Mouse (Mus musculus) urinary bladder, adult 2 months (tissue): Measurements from ENCODE around the gene Mgat4d. TPM values are rescaled to one million over a fixed set of nuclear protein-coding genes. Genes with fewer than 3 reads are reported as not detected.
"Not testable (repeated sequence)": the region's sequence is repeated elsewhere in the genome, so short reads cannot be mapped to it uniquely, and the experiment has no call there.

ENCODE experiments used
- DNase-seq: peaks from one replicate; pipeline ENCODE4 v3.0.0; 2022; ENCODE audit warnings: low spot score
- polyA plus RNA-seq: library from polyadenylated mRNA; depleted of rRNA; stranded (reverse); fragments of >200 nt; gene quantifications from 2 replicates; pipeline ENCODE4 v1.2.3, GENCODE M21; 2012

Gene Mgat4d
- polyA plus RNA-seq, 1 experiment, result not detected

DNA sequence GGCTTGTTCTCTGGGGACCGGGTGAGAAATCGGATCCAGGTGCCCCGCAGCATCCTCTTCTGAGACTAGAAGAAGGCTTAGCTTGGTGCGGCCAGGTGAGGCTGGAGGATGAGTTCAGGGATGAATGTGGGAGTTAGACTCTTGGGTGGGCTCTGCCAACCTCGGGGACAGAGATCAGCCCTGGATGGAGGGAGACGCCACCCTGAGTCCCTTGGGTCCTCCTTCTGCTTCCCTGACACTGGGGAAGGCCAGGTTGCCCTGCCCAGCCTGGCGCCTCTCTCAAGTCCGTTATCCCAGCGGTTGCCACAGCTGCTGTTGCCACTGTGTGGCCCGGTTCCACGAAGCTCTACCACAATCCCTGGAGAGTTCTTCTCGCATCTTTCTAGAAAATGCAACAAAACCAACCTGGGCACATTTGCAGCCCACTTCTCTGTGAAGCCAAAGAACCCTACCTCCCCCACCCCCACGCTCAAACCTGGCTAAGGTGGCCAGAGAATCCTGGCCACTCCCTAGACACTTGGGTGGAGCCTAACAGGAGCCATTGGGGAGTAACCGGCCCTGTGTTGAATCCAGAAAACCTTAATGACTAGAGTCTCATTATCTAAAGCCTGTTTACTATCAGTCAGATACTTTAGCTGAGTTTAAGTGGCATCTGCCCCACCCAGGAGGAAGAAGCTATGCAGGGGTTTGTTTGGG is 41.9 kb downstream of the Mgat4d start:
- no peak for DNase-seq

DNA sequence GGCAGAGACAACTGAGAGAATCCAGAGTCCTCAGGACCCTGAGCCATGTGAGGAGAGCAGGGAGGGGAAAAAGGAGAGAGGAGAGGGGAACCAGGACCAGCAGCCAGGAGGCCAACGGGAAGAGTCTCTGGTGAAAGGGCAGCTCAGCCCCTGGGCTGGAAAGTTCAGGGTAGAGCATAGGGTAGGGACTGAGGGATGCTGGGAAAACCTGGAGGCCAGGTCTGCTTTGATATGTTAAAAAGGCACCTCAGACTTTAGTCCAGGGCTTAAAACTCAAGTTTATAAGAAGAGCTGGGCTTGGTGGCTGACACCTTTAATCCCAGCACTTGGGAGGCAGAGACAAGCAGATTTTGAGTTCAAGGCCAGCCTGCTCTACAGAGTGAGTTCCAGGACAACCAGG is 44.2 kb downstream of the Mgat4d start:
- no peak for DNase-seq

DNA sequence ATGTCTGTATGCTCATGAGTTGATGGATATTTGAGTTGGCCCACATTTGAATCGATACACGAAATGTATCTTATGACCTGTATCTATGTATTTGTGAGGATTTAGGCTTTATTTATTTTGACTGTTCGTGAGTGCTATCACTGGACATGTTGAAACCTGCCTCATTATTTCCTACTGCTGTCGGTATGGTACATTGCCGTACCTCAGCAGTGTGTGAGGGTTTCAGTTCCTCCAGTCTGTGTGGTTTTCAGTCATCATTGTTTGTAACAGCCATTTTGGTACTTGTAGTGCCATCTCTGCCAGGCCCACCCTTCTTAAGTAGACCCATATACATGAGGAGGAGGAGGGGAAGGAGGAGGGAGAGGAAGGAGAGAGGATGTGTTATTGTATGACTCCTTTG is 46.1 kb downstream of the Mgat4d start:
- no peak for DNase-seq

DNA sequence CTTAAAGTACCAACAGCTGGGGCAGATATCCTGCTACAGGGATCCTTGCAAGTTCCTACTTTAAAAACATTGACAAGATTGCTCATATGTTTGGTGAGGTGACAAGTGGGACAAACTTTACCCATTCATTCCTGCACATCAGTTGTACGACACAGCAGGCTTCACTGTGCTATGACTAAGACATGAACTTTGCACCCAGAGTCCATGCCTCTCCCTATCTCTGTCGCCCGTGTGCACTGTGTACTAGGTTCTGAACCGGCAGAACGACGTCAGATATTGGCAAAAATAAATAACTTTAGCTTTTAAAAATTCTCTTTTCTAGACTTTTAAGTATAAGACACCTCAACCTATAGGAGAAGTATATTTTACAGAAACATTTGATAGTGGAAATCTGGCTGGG is 48.4 kb downstream of the Mgat4d start:
- DNase-seq, result no peak

DNA sequence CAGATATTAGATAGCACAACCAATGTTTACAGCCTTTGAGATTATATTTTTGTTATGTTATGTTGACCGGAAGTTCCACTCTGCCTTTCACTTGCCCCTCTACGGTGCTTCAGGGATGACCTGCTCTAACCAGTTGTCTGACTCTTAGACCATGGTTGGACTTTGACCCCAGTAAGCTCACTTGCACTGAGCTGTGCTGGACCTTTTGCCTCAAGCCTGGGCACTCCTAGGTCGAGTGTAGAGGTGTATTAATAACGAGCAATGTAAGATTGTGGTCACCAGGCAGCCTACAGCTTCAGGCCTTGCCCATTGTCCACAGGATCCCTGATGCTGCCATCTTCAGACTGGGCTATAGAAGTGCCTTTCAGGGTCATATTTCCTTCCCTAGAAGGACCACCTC is 49.5 kb downstream of the Mgat4d start:
- no peak for DNase-seq

DNA sequence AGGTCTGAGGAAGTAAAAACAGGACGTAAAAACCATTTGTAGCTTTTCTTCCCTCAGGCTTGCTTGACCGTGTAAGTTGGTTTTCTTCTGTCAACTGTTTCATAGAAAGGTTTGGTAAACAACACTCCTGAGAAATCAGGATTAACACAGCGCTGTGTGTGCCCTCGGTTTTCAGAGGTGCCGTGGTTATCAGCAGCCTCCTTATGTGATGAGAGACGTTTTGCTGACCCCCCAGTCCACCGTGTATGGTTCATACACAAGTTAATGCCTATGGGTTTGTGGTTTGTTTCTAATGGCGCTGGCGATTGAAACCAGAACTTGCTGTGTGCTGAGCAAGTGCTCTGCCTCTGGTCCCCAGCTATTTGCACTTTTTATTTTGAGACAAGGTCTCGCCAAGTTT is 57.3 kb downstream of the Mgat4d start:
- DNase-seq, result no peak

DNA sequence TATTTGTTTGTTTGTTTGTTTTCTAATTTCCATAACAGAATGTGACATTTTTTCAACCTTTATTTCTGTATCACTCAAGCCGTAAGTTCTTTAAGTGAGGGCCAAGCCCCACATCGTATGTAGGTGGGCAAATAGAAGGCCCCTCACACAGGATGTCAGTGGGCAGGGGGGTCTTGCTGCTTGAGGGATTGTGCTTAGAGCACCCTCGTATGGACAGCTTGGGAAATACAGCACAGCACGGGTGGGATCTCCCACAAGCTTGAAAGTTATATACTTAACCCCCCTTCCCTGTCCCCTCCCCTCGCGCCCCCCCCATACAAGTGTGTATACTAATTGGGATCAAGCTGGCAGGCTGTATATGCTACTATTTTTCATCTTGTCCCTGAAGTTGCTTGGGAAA is 58.6 kb downstream of the Mgat4d start:
- DNase-seq, result no peak

DNA sequence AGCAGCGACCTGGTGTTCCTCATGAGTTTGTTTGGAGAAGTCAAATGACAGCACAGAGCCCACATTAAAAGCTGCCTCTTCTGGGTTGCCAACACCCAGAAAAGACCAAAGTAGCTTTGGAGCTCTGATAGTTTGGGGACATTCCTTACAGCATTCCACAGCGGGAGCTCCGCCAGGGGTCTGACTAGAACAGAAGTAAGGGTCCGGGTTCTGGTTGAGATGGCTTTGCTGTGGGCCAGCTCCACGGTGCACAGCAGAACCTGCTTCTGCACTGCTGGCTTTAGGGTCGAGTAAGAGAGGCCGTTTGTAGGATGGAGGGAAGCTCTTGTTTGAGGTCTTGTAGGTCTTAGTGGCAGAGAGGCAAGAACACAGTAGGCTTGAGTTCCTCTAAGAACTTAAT is 60.2 kb downstream of the Mgat4d start:
- no peak for DNase-seq

DNA sequence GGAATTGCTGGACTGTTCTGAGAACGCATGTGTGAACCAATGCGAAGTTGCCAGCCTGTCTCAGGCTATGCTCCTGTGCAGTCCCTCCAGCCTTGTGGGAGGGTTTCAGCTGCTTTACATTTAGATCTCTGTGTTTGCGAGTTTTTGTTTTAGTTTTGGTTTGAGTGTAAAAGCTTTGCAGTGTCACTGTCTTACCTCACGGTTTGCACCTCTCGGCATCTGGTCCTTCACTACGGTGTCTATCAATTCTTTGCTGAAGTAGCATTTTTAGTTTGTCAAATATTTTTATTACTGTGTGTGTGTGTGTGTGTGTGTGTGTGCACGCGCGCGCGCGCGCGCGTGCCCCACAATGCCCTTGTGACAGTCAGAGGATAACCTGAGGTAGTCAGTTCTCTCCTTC is 68.6 kb downstream of the Mgat4d start:
- DNase-seq, result no peak

DNA sequence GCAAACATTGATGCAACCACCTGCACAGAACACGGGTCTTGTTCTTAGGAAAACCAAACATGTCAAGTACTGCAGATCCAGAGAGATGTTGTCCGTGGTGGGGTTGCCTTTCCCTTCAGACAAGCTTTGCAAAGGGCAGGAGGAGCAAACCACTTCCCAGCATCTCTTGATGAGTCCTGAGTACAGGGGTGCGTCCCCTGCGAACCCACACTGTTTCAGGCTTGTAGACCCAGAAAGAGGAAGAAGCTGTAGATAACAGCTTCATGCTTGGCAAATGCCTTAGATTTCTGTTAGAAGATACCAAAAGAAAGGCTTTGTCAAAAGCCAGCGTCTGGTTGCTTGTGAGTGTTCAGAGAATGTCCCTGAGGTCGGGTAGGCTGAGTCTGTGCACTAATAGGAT is 69.7 kb downstream of the Mgat4d start:
- no peak for DNase-seq

DNA sequence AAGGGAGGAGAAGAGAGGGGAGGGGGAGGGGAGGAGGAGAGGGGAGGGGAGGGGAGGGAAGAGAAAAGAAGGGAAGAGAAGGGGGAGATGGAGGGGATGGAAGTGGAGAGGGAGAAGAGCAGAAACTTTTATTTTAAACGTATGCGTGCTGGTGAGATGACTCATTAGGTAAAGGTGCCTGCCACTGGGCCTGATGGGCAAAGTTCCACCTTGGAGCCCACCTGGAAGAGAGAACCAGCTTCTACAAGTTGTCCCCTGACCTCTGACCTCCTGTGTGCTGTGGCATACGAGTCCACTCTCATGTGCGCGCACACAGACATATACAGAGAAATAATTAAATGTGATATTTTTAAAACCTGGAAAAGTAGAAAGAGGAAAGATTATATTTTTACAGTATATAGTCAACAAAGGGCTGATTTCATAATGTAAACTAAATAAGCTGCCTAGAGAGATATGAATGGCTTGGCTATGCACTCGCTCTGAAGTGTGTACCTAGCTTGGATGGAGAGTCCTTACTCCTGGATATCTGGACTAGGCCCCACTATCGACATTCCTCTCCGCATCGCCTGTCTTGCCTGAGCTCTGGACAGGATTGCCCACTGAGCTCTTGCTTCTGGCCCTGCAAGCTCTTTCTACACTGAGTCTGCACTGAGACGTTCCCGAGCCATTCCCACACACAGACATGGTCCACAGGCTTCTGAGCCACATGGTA is 70.7 kb downstream of the Mgat4d start:
- no peak for DNase-seq

DNA sequence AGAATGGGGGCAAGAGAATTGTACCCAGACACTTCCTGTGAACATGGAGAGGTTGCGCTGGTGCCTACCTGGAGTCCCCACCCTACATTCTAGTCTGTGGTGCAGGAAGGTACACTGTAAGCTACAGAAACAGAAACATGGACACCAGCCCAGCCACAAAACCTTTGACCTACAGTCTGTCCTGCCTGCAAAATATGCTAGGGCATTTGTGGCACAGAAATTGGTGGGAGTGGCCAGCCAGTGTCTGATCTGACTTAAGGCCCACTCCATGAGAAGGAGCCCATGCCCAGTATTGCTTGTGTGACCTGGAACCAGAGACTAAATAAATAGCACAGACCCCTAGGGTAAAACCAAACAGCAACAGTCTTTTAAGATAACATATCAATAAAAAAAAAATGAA is 73.1 kb downstream of the Mgat4d start:
- DNase-seq, result no peak

DNA sequence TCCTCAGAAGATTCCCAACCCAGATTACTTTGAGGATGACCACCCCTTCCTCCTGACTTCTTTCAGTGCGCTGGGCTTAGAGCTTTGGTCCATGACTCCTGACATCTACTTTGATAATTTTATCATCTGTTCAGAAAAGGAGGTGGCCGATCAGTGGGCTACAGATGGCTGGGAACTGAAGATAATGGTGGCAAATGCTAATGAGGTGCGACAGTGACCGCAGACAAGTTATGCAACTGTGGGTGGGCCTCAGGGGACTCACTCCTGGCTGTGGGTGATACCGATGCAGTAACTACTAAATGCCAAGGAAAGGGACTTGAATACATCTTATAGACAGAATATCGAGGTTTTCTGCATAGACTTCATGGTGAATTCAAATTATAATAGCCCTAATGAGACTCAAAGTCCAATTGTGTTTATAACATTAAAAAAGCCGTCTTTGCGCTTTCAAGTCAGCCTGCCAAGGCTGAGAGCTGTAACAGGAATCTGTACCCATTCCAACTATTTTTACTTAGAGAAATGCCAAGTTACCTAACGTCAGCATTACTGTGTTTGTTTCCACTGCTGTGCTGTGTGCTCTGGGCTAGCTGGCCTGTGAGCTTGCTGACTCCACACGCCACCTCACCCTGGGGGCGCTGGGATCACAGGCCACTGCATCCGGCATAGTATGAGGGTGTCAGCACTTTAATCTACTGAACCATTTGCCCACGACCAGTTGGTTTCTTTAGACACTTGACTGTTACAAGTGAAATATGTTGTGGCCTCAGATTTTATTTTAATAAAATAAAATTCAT is 75.0 kb downstream of the Mgat4d start:
- DNase-seq, result no peak

DNA sequence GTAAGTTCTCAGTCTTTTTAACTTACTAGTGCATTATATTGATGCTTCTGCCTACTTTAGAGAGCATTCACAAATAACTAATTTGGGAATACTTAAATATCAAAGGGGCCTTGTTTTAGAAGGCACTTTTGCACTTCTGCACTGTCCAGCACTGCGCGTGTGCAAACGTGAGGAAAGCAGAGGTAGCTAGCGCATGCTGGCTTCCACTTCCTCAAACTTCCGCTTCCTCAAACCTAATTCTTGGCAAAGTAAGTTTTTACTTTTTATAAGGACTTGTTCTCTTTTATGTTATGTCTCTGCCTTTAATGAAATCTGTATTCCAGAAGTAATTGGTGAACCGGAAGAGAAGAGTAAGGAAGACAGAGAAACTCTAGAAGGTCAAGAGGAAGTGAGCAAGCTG is 76.9 kb downstream of the Mgat4d start:
- no peak for DNase-seq

DNA sequence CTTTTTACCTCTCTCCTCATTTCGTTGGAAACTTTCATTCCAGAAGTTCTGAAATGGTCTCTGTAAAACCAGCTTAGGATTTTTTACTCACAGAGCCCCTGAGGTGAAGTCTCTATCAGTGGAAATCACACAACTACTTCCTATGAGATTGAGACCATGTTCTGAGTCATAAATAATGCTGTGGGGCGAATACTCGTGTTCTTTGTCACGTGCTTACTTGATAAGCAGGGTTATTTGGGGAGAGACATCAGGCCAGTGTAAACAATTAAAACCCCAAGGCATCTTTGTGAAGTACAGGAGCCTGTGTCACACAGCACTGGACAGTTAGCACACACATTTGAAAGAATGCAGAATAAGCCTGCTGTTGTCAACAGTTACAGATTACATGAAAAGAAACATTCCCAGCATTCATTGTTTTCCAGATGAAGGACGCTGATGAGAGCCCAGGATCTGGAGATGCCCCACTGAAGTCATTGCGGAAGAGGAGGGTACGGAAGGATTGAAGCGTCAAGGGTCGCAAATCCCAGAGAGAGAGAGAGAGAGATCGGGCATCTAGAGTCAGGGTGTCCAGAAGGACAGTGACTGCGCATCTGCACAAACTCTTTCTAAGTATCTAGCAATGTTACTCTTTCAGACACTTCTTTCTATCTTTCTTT is 78.0 kb downstream of the Mgat4d start:
- DNase-seq, result no peak

DNA sequence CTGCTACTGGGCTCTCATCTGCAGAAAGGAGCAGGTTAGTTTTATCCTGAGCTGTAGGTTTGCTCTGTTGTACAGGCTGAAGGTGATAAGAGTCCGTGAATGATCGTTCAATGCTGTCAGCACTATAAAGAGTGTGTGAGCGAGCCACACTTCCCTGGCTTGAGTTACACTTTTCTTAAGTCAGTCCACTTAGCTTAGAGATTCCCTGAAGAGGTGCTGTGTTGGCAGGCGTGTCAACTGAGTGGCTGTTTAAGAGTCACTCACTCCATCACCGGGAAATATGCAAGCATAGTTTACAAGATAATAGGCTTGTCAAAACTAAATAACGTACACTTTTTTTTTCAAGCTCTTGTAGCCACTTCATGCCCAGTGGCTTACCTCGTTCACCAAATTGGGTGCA is 78.7 kb downstream of the Mgat4d start:
- DNase-seq, result no peak

DNA sequence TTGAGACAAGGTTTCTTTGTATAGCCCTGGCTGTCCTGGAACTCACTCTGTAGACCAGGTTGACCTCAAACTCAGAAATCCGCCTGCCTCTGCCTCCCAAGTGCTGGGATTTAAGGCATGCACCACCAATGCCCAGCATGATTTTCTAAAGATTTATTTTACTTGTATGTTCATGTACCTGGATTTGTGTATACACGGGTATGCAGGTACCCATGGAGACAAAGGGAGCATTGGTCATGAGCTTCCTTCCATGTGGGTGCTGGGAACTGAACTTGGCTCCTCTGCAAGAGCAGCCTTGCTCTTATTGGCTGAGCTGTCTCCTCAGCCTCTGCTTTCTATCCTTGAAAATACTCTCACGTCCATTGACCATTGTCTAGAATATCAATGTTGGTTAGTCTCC is 80.3 kb downstream of the Mgat4d start:
- DNase-seq, result not testable (repeated sequence)

DNA sequence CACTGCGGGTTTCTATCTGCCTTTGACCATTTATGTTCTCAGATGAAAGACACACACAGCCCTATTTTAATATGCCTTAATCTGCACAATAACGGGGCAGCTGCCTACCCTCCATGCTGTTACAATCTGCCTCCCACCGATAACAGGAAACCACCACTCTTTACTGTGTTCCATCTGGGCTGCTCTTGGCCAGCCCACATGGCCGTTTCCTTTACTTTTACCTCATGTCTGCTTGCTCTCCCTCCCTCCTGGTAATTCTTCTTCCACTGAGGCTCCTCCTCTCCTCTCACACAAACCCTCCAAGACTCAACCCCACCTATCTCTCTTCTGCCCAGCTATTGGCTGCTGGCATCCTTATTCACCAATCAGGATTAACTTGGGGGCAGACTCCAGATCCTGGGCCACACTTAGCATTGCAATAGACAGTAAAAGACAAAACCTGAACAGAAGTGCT is 80.8 kb downstream of the Mgat4d start:
- no peak for DNase-seq
